Mouse (Mus musculus): Measurements from ENCODE around the gene Exosc9. TPM values are rescaled to one million over a fixed set of nuclear protein-coding genes. Genes with fewer than 3 reads are reported as not detected.
"Not testable (repeated sequence)": the region's sequence is repeated elsewhere in the genome, so short reads cannot be mapped to it uniquely, and the experiment has no call there.

The Exosc9 gene
- total RNA-seq, 1 experiment: 39.7 TPM

- Histone ChIP-seq H3K36me3 (ENCODE audit: control insufficient read depth, insufficient read depth, low read length, poor library complexity, severe bottlenecking) (peaks cover 17% of the 10 kb centered on the region), H3K4me3 (ENCODE audit: insufficient read depth in 1 of 2, low read depth in 1 of 2, low read length in 2 of 2, poor library complexity in 1 of 2, severe bottlenecking in 1 of 2) (peak overlapping the region; percentile 91 to 99), H3K9me3 (ENCODE audit: control insufficient read depth, insufficient read depth, low read depth, low read length) (no peaks in the 10 kb centered on the region), H3K4me1 (ENCODE audit: control insufficient read depth in 2 of 2, insufficient read depth in 2 of 2, low read length in 2 of 2, poor library complexity in 1 of 2) (no peaks in the 10 kb centered on the region), H3K9ac (ENCODE audit: insufficient read depth, low read depth, low read length, poor library complexity, severe bottlenecking) (peak overlapping the region; percentile 98), H3K27ac (ENCODE audit: insufficient read depth, low read depth, low read length, poor library complexity, severe bottlenecking) (peak overlapping the region; percentile 73)
- in situ Hi-C loops (cut with MboI; ENCODE audit: low sequenced_read_pairs in 2 of 2, unreplicated experiment in 2 of 2): no loop called here
- TF ChIP-seq MAFK (IDR thresholded peaks at IDR 0.05; ENCODE audit: insufficient read depth, low read depth, low read length) (no peak), ZC3H11A (IDR thresholded peaks at IDR 0.05; ENCODE audit: borderline replicate concordance, low read depth, low read length) (no peak), HCFC1 (IDR thresholded peaks at IDR 0.05; ENCODE audit: borderline replicate concordance, insufficient read depth, low read length) (no peak), ZNF384 (IDR thresholded peaks at IDR 0.05; ENCODE audit: low read depth, low read length) (no peak), CHD2 (IDR thresholded peaks at IDR 0.05; ENCODE audit: low read depth, low read length) (no peak)
- DNase-seq (ENCODE audit: low read depth, low spot score): peak; percentile 30
Measured at GRCm38 (mm10) chr3:36571361-36571826, 19.0 kb downstream of the Exosc9 start.

GRCm38 (mm10) chr3:36571827-36572378 is 19.5 kb downstream of the Exosc9 start, which contains the start of gene Ccna2:
Gene Ccna2 (minus strand): TSS chr3:36572150.
- DNase-seq (ENCODE audit: low read depth, low spot score): peak; percentile 96
- H3K4me1 ChIP-seq (ENCODE audit: control insufficient read depth in 2 of 2, insufficient read depth in 2 of 2, low read length in 2 of 2, poor library complexity in 1 of 2): no peaks in the 10 kb centered on the region
- H3K4me3 ChIP-seq (ENCODE audit: insufficient read depth in 1 of 2, low read depth in 1 of 2, low read length in 2 of 2, poor library complexity in 1 of 2, severe bottlenecking in 1 of 2): peak within 1 kb of the TSS; percentile 91 to 99
- peaks cover 15% of the 10 kb centered on the region for H3K36me3 ChIP-seq (ENCODE audit: control insufficient read depth, insufficient read depth, low read length, poor library complexity, severe bottlenecking)
- peak; percentile 66; the same call in 1 of the 2 replicates for TF ChIP-seq HCFC1 (IDR thresholded peaks at IDR 0.05; ENCODE audit: borderline replicate concordance, insufficient read depth, low read length)
- TF ChIP-seq ZNF384 (IDR thresholded peaks at IDR 0.05; ENCODE audit: low read depth, low read length): no peak
- peak within 1 kb of the TSS; percentile 73 for H3K27ac ChIP-seq (ENCODE audit: insufficient read depth, low read depth, low read length, poor library complexity, severe bottlenecking)
- peak within 1 kb of the TSS; percentile 98 for H3K9ac ChIP-seq (ENCODE audit: insufficient read depth, low read depth, low read length, poor library complexity, severe bottlenecking)
- in situ Hi-C loops (cut with MboI; ENCODE audit: low sequenced_read_pairs in 2 of 2, unreplicated experiment in 2 of 2): no loop called here
- no peaks in the 10 kb centered on the region for H3K9me3 ChIP-seq (ENCODE audit: control insufficient read depth, insufficient read depth, low read depth, low read length)

- in situ Hi-C loops (cut with MboI; ENCODE audit: low sequenced_read_pairs in 2 of 2, unreplicated experiment in 2 of 2): no loop called here
- H3K27ac ChIP-seq (ENCODE audit: insufficient read depth, low read depth, low read length, poor library complexity, severe bottlenecking): no peak overlapping the region
- H3K9me3 ChIP-seq (ENCODE audit: control insufficient read depth, insufficient read depth, low read depth, low read length): no peaks in the 10 kb centered on the region
- TF ChIP-seq MAFK (IDR thresholded peaks at IDR 0.05; ENCODE audit: insufficient read depth, low read depth, low read length) (no peak), CHD2 (IDR thresholded peaks at IDR 0.05; ENCODE audit: low read depth, low read length) (no peak), HCFC1 (IDR thresholded peaks at IDR 0.05; ENCODE audit: borderline replicate concordance, insufficient read depth, low read length) (no peak), ZNF384 (IDR thresholded peaks at IDR 0.05; ENCODE audit: low read depth, low read length) (no peak), ZC3H11A (IDR thresholded peaks at IDR 0.05; ENCODE audit: borderline replicate concordance, low read depth, low read length) (no peak)
- H3K36me3 ChIP-seq (ENCODE audit: control insufficient read depth, insufficient read depth, low read length, poor library complexity, severe bottlenecking): no peaks in the 10 kb centered on the region
- H3K4me3 ChIP-seq (ENCODE audit: insufficient read depth in 1 of 2, low read depth in 1 of 2, low read length in 2 of 2, poor library complexity in 1 of 2, severe bottlenecking in 1 of 2): no peak overlapping the region
- no peak for DNase-seq (ENCODE audit: low read depth, low spot score)
- no peak overlapping the region for H3K9ac ChIP-seq (ENCODE audit: insufficient read depth, low read depth, low read length, poor library complexity, severe bottlenecking)
- H3K4me1 ChIP-seq (ENCODE audit: control insufficient read depth in 2 of 2, insufficient read depth in 2 of 2, low read length in 2 of 2, poor library complexity in 1 of 2): no peaks in the 10 kb centered on the region; a peak in 1 of 4 replicates
Measured at GRCm38 (mm10) chr3:36598811-36599210, 46.4 kb downstream of the Exosc9 start.

GRCm38 (mm10) chr3:36599773-36600172 is 47.4 kb downstream of the Exosc9 start:
- H3K4me1 ChIP-seq (ENCODE audit: control insufficient read depth in 2 of 2, insufficient read depth in 2 of 2, low read length in 2 of 2, poor library complexity in 1 of 2); DNase-seq (ENCODE audit: low read depth, low spot score); in situ Hi-C loops (cut with MboI; ENCODE audit: low sequenced_read_pairs in 2 of 2, unreplicated experiment in 2 of 2); H3K36me3 ChIP-seq (ENCODE audit: control insufficient read depth, insufficient read depth, low read length, poor library complexity, severe bottlenecking); H3K4me3 ChIP-seq (ENCODE audit: insufficient read depth in 1 of 2, low read depth in 1 of 2, low read length in 2 of 2, poor library complexity in 1 of 2, severe bottlenecking in 1 of 2); H3K27ac ChIP-seq (ENCODE audit: insufficient read depth, low read depth, low read length, poor library complexity, severe bottlenecking); H3K9ac ChIP-seq (ENCODE audit: insufficient read depth, low read depth, low read length, poor library complexity, severe bottlenecking); H3K9me3 ChIP-seq (ENCODE audit: control insufficient read depth, insufficient read depth, low read depth, low read length): not testable (repeated sequence)

Measured in ES-E14 (cell line).